8 mouse cellular contexts compared by ENCODE assay signal in genomic region chr11:104443359-104443758, GRCm38 (mm10). TPM values are rescaled to one million over a fixed set of nuclear protein-coding genes. Genes with fewer than 3 reads are reported as not detected.
DNase-seq lines count a peak whose midpoint lies in the region; ATAC-seq and TF ChIP-seq lines count a peak whose summit lies in the region.

No protein-coding gene starts in this region.

- no peak for DNase-seq in lung, adult 2 months
- no peak for DNase-seq in lung, postnatal 10 days
- DNase-seq in embryonic facial prominence, embryonic 11.5 days (ENCODE audit: low spot score) = no peak
- no peak for DNase-seq in cerebellum, postnatal 10 days
- no peak for DNase-seq in left cerebral cortex, postnatal 4 days
- DNase-seq in gastrocnemius, adult 18-20 months (ENCODE audit: low spot score) = no peak

- no peak for TF ChIP-seq POLR2A in lung, adult 2 months (IDR thresholded peaks at IDR 0.05; ENCODE audit: borderline replicate concordance, extremely low read depth, low read depth, low read length)

- 29% methylated on average over 2 of the region's 2 CpGs for WGBS in lung, adult 2 months
- WGBS in embryonic facial prominence, embryonic 11.5 days = 54% methylated on average over 2 of the region's 2 CpGs
- 47% methylated on average over 2 of the region's 2 CpGs for WGBS in intestine, embryonic 16.5 days
- WGBS in neural tube, embryonic 13.5 days = 50% methylated on average over 2 of the region's 2 CpGs

- H3K27me3 ChIP-seq in embryonic facial prominence, embryonic 11.5 days (ENCODE audit: control insufficient read depth, insufficient read depth, low read length) = no peaks in the 10 kb centered on the region
- H3K27me3 ChIP-seq in intestine, embryonic 16.5 days (replicated peaks; ENCODE audit: control insufficient read depth, insufficient read depth, low read length) = no peaks in the 10 kb centered on the region
- no peaks in the 10 kb centered on the region for H3K27me3 ChIP-seq in neural tube, embryonic 13.5 days

- no peak for ATAC-seq in embryonic facial prominence, embryonic 11.5 days (replicated peaks; ENCODE audit: insufficient number of reproducible peaks, low FRiP score, low TSS enrichment, low read depth)
- ATAC-seq in intestine, embryonic 16.5 days = no peak
- ATAC-seq in neural tube, embryonic 13.5 days (ENCODE audit: low read depth) = no peak

- no peaks in the 10 kb centered on the region for H3K9me3 ChIP-seq in embryonic facial prominence, embryonic 11.5 days (replicated peaks; ENCODE audit: control insufficient read depth, low read length)
- H3K9me3 ChIP-seq in intestine, embryonic 16.5 days (ENCODE audit: control insufficient read depth, low read length) = no peaks in the 10 kb centered on the region
- no peaks in the 10 kb centered on the region for H3K9me3 ChIP-seq in neural tube, embryonic 13.5 days

- H3K9ac ChIP-seq in embryonic facial prominence, embryonic 11.5 days (replicated peaks; ENCODE audit: low read length) = no peak overlapping the region
- no peak overlapping the region; the same call in 1 of the 2 replicates for H3K9ac ChIP-seq in intestine, embryonic 16.5 days (ENCODE audit: low read depth, low read length)
- H3K9ac ChIP-seq in neural tube, embryonic 13.5 days = peak overlapping the region; percentile 99; the same call in 1 of the 2 replicates

- TF ChIP-seq CTCF in lung, adult 2 months (IDR thresholded peaks at IDR 0.05; ENCODE audit: insufficient read depth, low read length) = no peak

- no peaks in the 10 kb centered on the region for H3K36me3 ChIP-seq in embryonic facial prominence, embryonic 11.5 days (replicated peaks; ENCODE audit: control insufficient read depth, insufficient read depth, low read depth, low read length)
- H3K36me3 ChIP-seq in intestine, embryonic 16.5 days (ENCODE audit: control insufficient read depth, insufficient read depth, low read length) = no peaks in the 10 kb centered on the region
- no peaks in the 10 kb centered on the region for H3K36me3 ChIP-seq in neural tube, embryonic 13.5 days

- peak overlapping the region; percentile 67 for H3K4me2 ChIP-seq in embryonic facial prominence, embryonic 11.5 days (ENCODE audit: low read depth, low read length)
- peak overlapping the region; percentile 58 for H3K4me2 ChIP-seq in intestine, embryonic 16.5 days (ENCODE audit: low read depth, low read length)
- H3K4me2 ChIP-seq in neural tube, embryonic 13.5 days = peak overlapping the region; percentile 84

- intact Hi-C loops in left cerebral cortex, postnatal 4 days (cut with DNase I) = no loop called here

- H3K4me3 ChIP-seq in lung, adult 2 months (replicated peaks; ENCODE audit: extremely low read depth, low read depth, low read length) = peak overlapping the region; percentile 74
- H3K4me3 ChIP-seq in embryonic facial prominence, embryonic 11.5 days (ENCODE audit: low read depth, low read length) = peak overlapping the region; percentile 84
- peak overlapping the region; percentile 88 for H3K4me3 ChIP-seq in intestine, embryonic 16.5 days (ENCODE audit: low read length)
- H3K4me3 ChIP-seq in neural tube, embryonic 13.5 days = peak overlapping the region; percentile 87

- peaks cover 6% of the 10 kb centered on the region for H3K4me1 ChIP-seq in lung, adult 2 months (ENCODE audit: control insufficient read depth, insufficient read depth, low read length)
- H3K4me1 ChIP-seq in embryonic facial prominence, embryonic 11.5 days (ENCODE audit: control insufficient read depth, insufficient read depth, low read length) = no peaks in the 10 kb centered on the region
- H3K4me1 ChIP-seq in intestine, embryonic 16.5 days (ENCODE audit: control insufficient read depth, insufficient read depth, low read length) = no peaks in the 10 kb centered on the region
- peaks cover 23% of the 10 kb centered on the region for H3K4me1 ChIP-seq in neural tube, embryonic 13.5 days (replicated peaks)

- no peak overlapping the region for H3K27ac ChIP-seq in embryonic facial prominence, embryonic 11.5 days (replicated peaks; ENCODE audit: low read depth, low read length)
- no peak overlapping the region; the same call in 1 of the 2 replicates for H3K27ac ChIP-seq in intestine, embryonic 16.5 days (ENCODE audit: low read length)
- peak overlapping the region; percentile 100; the same call in 1 of the 2 replicates for H3K27ac ChIP-seq in neural tube, embryonic 13.5 days (replicated peaks)

RNA-seq across cellular contexts. Expression of gene Kansl1, which starts 25.3 kb away (rescaled TPM):
- polyA plus RNA-seq in lung, adult 2 months (2012; rRNA removed) = 86.2 and 93.7 TPM in 2 replicates
- polyA plus RNA-seq in embryonic facial prominence, embryonic 11.5 days (2014; fragmentation: Nextera tagmentation; extraction: Ambion mirVana) = 33.2 and 33.3 TPM in 2 replicates
- polyA plus RNA-seq in intestine, embryonic 16.5 days (2015; fragmentation: Nextera tagmentation; extraction: Ambion mirVana) = 13.7 and 14.4 TPM in 2 replicates
- 28.9 and 30.9 TPM in 2 replicates for polyA plus RNA-seq in neural tube, embryonic 13.5 days (2015; fragmentation: Nextera tagmentation; extraction: Ambion mirVana)
- total RNA-seq in left cerebral cortex, postnatal 4 days (2021) = 10 to 100 TPM; 74.9 to 79.6 TPM
- 10 to 100 TPM; 21.2 to 22.0 TPM for total RNA-seq in gastrocnemius, adult 18-20 months (2021)
